Mouse (Mus musculus) bone marrow, adult 2 months (tissue): Measurements from ENCODE around the gene Cpt1a.

ENCODE experiments used
- CTCF ChIP-seq: fragments of 200-500 bp; IDR thresholded peaks from 2 replicates; pipeline ENCODE4 v1.5.1; 2011; ENCODE audit warnings: low read length, control low read depth; ENCODE audit not compliant: control insufficient read depth, insufficient read depth
- POLR2A ChIP-seq: fragments of 200-500 bp; IDR thresholded peaks from 2 replicates; pipeline ENCODE4 v1.6.1; 2011; ENCODE audit warnings: low read depth, mild to moderate bottlenecking, control low read depth, low read length, borderline replicate concordance; ENCODE audit not compliant: control insufficient read depth

- TF ChIP-seq POLR2A (no peak), CTCF (no peak)
These were observed 2.0 kb upstream of the Cpt1a start for GRCm38 (mm10) chr19:3320086-3320485.
